Comparison of ENCODE assay signal across 9 mouse cellular contexts in genomic region chr7:81992131-81993061, GRCm38 (mm10). TPM values are rescaled to one million over a fixed set of nuclear protein-coding genes. Genes with fewer than 3 reads are reported as not detected.
DNase-seq lines count a peak whose midpoint lies in the region; ATAC-seq lines count a peak whose summit lies in the region.
"Had no signal": no experiment of that assay in that cellular context is flagged by ENCODE, and none has a peak within 500 bp of the region (broad histone marks: within the 10 kb centered on the region; RNA-seq: fewer than 3 reads in every experiment).

TSS of gene Bnc1 (minus strand) at chr7:81992292.

- H3K9ac ChIP-seq in forebrain, embryonic 13.5 days: peak within 1 kb of the TSS; percentile 56
- H3K9ac ChIP-seq in neural tube, embryonic 12.5 days: peak within 1 kb of the TSS; percentile 57

- H3K36me3 ChIP-seq in forebrain, embryonic 13.5 days (ENCODE audit: poor library complexity, severe bottlenecking): no peaks in the 10 kb centered on the region
- no peaks in the 10 kb centered on the region for H3K36me3 ChIP-seq in neural tube, embryonic 12.5 days

- 1% methylated on average over 79 of the region's 105 CpGs for WGBS in forebrain, embryonic 13.5 days
- under 1% methylated on average over 103 of the region's 105 CpGs for WGBS in neural tube, embryonic 12.5 days

- peak; percentile 88 for DNase-seq in heart, adult 11 months
- DNase-seq in heart, adult 9 months (ENCODE audit: low spot score in 2 of 2): no peak
- peak; percentile 30 for DNase-seq in ES-CJ7 (ENCODE audit: low read depth, low spot score)
- peak; percentile 33 for DNase-seq in kidney, postnatal 14 days
- no peak for DNase-seq in c-Kit-positive CD71-positive TER-119-positive erythroid progenitor cells, embryonic 14.5 days (ENCODE audit: low spot score)

- ATAC-seq in forebrain, embryonic 13.5 days: peak; percentile 70
- peak; percentile 74 for ATAC-seq in neural tube, embryonic 12.5 days (ENCODE audit: low FRiP score, low read depth)
- ATAC-seq in erythroblast, adult 5-6 weeks (replicated peaks; ENCODE audit: low FRiP score, poor library complexity, severe bottlenecking): no peak

- H3K27ac ChIP-seq in forebrain, embryonic 13.5 days: no peak within 1 kb of the TSS
- H3K27ac ChIP-seq in neural tube, embryonic 12.5 days: no peak within 1 kb of the TSS

- peak within 1 kb of the TSS; percentile 89 for H3K4me2 ChIP-seq in forebrain, embryonic 13.5 days
- peak within 1 kb of the TSS; percentile 95 for H3K4me2 ChIP-seq in neural tube, embryonic 12.5 days (replicated peaks)

- H3K9me3 ChIP-seq in forebrain, embryonic 13.5 days (replicated peaks): no peaks in the 10 kb centered on the region
- no peaks in the 10 kb centered on the region for H3K9me3 ChIP-seq in neural tube, embryonic 12.5 days

- H3K4me1 ChIP-seq in forebrain, embryonic 13.5 days: peaks cover 14% of the 10 kb centered on the region
- peaks cover 16% of the 10 kb centered on the region for H3K4me1 ChIP-seq in neural tube, embryonic 12.5 days

- peaks cover 89% of the 10 kb centered on the region for H3K27me3 ChIP-seq in forebrain, embryonic 13.5 days
- H3K27me3 ChIP-seq in neural tube, embryonic 12.5 days (replicated peaks): peaks cover 82% of the 10 kb centered on the region
- H3K27me3 ChIP-seq: CH12.LX had no signal

- peak within 1 kb of the TSS; percentile 53 for H3K4me3 ChIP-seq in forebrain, embryonic 13.5 days
- peak within 1 kb of the TSS; percentile 55 for H3K4me3 ChIP-seq in neural tube, embryonic 12.5 days

RNA-seq across cellular contexts. Expression of gene Bnc1, which starts in this region (rescaled TPM):
- not detected in 2 replicates for polyA plus RNA-seq in forebrain, embryonic 13.5 days (2015; fragmentation: Nextera tagmentation; extraction: Ambion mirVana)
- 1.4 and 2.4 TPM in 2 replicates for polyA plus RNA-seq in neural tube, embryonic 12.5 days (2016; fragmentation: Nextera tagmentation; extraction: Ambion mirVana)
- total RNA-seq in erythroblast, adult 5-6 weeks (2015; ENCODE audit: low replicate concordance): not detected in 2 replicates
- total RNA-seq in erythroblast, adult 5-6 weeks (2017; ENCODE audit: low replicate concordance): not detected in 2 replicates
- total RNA-seq: CH12.LX had no signal

Comparison
In these comparisons a context has a peak if more than half of its experiments do, and no peak if none do; other contexts are left out.
1. DNase-seq: peak in heart, adult 11 months (single experiment), ES-CJ7 (single experiment) and kidney, postnatal 14 days (single experiment); none in heart, adult 9 months (0 of 2) and c-Kit-positive CD71-positive TER-119-positive erythroid progenitor cells, embryonic 14.5 days (single experiment).
2. Peak in ATAC-seq, H3K4me3 ChIP-seq, H3K9ac ChIP-seq and H3K4me2 ChIP-seq in forebrain, embryonic 13.5 days; RNA of the gene not detected or under 1 TPM.